Mouse (Mus musculus) ES-CJ7 (cell line): ENCODE measurements at regions not wholly inside any gene's neighbourhood (a gene's known extent, or its start where the extent isn't known, plus 50 kb on each side); places are given as distances from the start of the nearest gene placed in this dataset.

Source experiments
- DNase-seq: peaks from one replicate; pipeline ENCODE4 v3.0.0; 2011; ENCODE audit warnings: low read depth, low spot score

DNA sequence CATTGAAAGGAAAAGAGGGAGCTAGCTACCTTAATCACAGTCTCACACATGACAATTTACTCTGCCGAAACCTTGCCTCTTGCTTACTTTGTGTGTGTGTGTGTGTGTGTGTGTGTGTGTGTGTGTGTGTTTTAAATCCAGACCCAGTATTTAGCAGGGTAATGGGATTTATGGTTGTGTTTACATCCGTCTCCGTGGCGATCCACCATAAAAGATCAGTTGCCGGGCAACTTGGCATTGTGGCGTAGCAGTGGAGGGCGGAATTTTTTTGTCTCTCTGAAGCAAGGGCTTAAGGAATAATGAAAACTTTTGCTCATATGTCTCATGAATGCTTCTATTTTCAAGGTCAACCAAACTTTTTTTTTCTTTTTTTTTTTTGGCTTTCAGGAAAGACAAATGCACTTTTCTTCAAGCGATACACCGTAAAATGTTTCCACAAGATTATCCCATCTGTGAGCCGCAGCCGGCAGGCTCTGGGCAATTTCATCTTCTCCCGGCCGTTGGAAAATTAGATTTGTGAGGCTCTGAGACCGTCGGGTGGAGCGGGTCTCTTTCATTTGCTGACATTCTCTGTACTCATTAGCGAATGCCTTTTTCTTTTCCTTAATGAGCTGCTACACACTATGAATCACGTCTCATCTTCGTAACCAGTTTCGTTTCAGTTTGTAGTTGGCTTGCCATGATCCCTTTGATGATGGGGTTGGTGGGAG is 53.9 kb upstream of the Ptch1 start:
- no peak for DNase-seq

DNA sequence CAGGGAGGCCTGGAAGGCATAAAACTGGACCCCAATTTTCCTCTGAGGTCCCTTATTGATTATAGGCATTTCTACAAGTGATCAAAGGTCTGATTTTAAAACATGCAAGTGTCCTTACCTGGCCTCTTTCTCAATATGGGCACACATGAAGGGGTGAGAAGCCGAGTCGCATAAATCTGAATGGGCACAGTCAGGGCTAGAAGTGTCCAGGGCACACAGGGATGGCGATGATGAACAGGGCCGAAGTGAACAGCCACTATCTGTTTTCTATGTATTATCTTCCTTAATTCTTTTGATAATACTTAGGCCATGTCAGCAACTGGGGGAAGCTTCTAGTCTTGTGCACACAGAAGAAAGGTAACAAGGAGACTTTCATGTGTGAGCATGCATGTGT is 54.5 kb upstream of the Ptch1 start:
- DNase-seq: no peak

DNA sequence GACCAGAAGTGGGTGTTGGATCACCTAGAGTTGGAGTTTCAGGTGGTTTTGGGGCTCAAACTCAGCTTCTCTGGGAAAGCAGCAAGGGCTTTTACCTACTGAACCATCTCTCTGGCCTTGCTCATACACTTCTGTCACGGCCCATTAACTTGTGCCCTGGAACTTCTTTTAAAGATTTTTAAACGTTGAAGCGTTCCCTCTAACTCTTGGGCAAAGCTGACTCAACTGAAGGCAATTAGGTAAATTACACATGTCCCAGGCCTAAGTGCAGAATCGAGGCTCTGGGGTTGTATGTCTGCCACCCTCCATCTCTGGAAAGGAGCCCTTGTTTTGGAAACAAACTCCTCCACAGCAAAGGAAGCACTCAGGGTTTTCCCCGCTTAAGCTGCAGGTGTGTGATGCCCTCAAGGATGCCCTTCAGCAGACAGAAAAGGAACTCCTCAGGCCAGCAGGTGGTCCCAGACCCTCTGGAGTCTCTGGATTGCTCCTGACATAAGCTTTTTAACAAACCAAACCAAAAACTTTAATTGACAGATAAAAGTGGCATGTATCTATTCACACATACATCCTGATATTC is 58.5 kb upstream of the Ptch1 start:
- peak; percentile 8 for DNase-seq

DNA sequence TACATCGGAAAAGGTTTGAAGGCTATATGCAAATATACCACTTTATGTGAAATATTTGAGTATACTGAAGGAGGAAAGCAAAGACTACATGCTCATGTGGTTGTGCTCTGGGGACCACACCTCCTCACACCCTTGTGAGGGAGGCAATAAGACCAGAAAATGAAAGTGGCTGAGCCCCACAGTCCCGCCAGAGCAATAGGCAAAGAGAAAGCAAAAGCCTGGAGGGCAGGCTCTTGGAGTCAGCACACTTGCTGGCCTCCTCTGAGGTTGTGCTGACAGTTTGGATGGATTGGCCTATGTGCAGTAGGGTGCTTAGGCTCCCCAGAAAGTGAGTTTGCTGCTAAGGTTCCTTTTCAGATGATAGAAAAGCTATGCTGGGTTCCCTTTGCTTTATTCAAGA is 60.9 kb upstream of the Ptch1 start:
- no peak for DNase-seq

DNA sequence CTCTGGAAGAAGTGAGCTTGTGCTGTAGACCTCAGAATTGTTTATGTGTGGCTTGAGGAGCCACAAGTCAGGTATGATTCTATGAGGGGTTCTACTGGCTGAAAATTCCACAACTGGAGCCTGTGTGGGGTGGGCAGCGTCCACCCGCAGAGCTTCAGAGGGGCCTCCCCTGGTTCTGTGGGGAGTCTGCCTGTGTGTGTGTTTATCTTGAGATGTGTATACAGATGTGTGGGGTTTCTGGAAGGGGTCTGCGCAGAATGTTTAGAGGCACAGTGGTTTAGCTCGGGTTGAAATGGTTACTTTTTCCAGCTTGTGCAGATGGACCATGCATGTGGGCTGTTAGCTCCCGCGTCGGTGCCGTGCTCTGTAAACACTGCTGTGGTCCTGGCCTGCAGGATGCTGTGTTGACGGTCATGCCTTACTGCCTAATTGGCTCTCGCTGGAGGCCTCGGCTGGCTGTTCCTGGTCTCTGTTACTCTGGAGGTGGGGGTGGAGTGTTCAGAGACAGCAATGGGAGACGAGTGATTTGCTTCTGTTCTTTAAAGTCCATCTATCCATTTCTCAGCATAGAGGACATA is 68.3 kb upstream of the Ptch1 start:
- no peak for DNase-seq

DNA sequence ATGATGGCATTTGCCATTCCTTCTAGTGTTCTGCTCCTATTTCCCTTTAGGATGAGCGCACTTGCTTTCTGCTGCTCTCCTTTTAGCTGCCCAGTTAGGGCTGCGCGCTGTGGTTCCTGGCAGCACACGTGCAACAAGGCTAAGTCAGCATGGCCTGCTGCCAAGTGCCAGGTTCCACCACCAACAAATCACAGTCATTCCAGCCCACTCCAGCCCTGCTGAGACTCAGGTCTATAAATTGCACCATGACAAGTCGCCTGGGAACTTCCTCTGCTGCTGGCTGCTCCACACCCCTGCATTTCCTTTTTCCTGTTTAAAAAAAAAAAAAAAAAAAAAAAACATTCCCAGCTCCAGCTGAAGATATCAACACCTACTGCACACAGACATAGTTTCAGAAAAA is 69.2 kb upstream of the Ptch1 start:
- DNase-seq: no peak

- DNase-seq: no peak
These were observed 70.0 kb upstream of the Ptch1 start for GRCm38 (mm10) chr13:63643394-63643793.

DNA sequence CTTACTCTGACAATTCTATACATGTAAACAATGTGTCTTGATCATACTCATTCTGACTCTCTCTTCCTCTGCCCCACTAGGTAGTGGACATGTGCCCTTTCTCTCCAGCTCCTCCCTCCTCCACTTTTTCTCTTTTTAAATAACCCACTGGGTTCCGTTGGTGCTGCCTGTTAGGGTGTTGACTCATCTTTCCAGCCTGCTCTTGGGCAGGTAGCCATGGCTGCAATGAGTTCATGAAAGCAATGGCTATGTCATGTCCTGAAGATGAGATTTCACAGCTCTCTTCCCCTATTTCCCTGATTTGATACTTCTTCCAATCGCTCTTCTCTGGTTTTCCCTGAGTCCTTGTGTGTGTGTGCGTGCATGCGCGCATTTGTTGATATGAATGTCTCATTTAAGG is 70.9 kb upstream of the Ptch1 start:
- DNase-seq: no peak

DNA sequence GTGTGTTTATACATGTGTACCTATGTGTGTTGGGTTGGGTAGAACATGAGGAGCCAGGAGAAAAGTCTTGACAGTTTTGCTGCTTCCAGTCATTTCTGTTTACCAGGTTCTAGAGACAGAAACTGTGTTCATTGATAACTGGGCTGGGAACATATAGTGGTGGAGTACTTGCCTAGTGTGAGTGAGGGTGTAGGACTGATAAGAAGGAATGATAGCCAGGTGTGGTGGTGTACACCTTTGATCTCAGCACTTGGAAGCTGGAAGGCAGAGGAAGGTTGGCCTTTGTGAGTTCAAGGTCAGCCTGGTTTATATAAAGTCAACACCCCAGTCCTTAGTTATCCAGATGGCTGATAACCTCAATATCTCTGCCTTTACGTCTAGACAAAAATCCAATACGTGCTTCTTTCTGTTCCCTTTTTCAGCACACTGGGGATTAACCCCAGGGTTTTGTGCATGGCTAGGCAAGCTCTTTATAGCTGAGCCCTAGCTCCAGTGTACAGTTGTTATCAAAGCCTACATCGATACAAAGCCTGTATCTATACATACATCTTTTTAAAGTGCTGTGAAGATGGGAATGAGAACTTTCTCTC is 75.8 kb upstream of the Ptch1 start:
- no peak for DNase-seq

DNA sequence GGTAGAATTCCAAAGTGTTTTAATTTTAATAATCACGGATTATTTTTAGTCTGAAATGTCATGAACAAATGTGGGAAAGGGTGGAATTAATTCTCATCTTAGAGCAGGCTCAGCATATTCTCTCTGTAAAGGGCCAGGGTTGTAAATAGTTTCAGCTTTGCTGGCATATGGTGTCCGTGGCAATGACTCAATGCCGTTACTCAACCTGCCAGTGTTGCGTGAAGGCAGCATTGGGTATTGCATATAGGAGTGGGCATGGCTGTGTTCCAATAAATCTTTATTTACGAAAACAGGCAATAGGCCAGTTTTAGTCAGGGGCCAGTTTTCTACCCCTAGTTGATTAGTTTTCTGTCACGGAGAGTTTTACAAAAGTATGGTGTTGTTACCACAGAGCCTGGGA is 81.1 kb upstream of the Ptch1 start:
- no peak for DNase-seq

- DNase-seq: no peak
These were observed 83.7 kb upstream of the Ptch1 start for GRCm38 (mm10) chr13:63657115-63657514.

DNA sequence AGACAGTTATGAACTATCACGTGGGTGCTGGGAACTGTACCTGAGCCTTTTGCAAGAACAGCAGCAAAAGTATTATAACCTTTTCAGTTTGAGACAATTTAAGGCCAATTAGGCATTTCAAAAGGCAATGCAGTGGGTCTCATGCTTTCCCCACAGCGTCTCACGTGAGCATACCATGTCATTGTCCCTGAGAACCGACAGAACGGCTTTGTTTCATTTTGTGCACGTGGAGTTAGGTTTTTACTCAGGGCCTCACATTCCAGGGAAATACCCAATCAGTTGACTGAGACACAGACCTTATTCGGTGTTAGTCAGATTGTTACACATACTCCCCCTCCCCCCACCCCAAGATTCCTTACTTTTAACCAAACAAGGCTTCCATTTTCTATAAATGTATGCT is 86.0 kb upstream of the Ptch1 start:
- DNase-seq: no peak

DNA sequence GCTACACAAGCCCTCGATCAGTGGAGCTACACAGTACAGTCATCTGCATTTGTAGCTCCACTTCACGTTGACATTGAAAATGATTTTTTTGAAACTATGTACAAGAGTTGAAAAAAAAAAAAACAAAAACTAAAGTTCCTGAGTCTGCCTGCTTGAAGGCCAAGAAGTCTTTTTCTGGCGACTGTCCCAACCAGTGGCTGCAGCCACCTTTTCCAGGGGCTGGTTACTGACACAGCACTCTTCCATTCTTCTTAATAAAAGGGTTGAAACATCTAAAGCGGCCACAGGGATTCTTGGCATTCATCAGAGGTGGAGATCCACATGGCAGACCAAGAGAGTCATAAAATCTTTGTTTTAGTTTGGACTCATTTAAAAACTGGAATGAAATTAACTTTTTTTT is 87.0 kb upstream of the Ptch1 start:
- no peak for DNase-seq

GRCm38 (mm10) chr13:63668576-63668975 is 95.2 kb upstream of the Ptch1 start:
- peak; percentile 9 for DNase-seq

GRCm38 (mm10) chr13:63669031-63669430 is 95.6 kb upstream of the Ptch1 start:
- DNase-seq: peak; percentile 78

- DNase-seq: no peak
These were observed 99.0 kb upstream of the Ptch1 start for GRCm38 (mm10) chr13:63672425-63672824.

- DNase-seq: peak; percentile 9
These were observed 104.3 kb upstream of the Ptch1 start for GRCm38 (mm10) chr13:63677696-63678095.

GRCm38 (mm10) chr13:63678265-63679260 is 105.2 kb upstream of the Ptch1 start:
- DNase-seq: no peak

- no peak for DNase-seq
These were observed 108.9 kb upstream of the Ptch1 start for GRCm38 (mm10) chr13:63682341-63682740.

DNA sequence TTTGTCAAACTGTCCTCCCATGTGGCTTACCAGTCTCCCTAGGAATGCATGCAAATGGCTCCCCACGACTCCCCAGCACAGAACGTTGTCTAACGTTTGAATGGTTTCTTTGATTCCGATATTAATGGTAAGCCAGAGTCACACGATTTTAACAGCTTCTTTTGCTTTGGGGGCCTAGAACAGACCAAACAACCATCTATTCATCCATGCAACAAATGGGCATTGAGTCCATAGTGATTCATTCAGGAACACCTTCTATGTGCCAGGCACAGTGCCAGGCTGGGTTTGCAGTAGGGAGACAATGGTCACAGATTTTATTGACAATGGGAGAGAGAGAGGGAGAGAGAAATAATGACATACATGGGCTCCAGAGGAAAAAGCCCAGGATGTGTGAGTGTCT is 118.6 kb upstream of the Ptch1 start:
- DNase-seq: no peak

- DNase-seq: no peak
These were observed 120.2 kb upstream of the Ptch1 start for GRCm38 (mm10) chr13:63693636-63694035.

DNA sequence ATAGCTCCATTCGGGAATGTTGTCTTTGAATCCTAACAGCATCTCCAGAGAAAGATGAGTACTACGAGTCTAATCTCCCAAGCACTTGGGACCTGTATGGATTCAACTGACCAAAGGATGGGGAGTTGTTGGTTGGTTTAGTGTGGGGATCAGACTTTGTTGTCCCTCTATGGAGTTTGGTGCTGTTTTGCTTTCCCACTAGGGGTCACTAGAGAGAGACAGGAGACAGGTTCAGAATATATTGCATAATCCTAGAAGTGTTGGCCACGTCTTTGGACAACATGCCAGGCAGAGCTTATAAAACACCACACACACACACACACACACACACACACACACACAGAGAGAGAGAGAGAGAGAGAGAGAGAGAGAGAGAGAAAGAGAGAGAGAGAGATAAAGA is 118.6 kb upstream of the Ercc6l2 start:
- DNase-seq: peak; percentile 39
